Mouse (Mus musculus): Measurements from ENCODE around the gene Spryd3. TPM values are rescaled to one million over a fixed set of nuclear protein-coding genes. Genes with fewer than 3 reads are reported as not detected.

Spryd3 gene
- total RNA-seq, 1 experiment, result 34.8 TPM

DNA sequence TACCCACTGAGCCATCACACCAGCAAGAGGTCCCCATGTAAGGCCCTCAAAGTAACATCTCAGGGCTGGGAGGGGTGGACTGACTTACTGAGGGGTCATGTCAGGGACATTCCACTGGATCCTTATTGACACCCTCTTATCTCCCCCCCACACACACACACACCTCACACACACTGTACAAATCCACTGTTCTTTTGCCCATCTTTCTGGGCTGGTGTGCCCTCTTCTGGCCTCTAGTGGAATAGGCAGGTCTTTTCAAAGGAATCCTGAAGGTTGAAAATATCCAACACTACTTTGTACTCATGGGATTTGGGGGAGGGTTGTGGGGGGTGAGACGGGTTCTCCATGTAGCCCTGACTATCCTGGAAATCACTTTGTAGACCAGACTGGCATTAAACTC lies 10.8 kb upstream of the Spryd3 start:
- TF ChIP-seq ZC3H11A (IDR thresholded peaks at IDR 0.05; ENCODE audit: borderline replicate concordance, low read depth, low read length), result no peak
- TF ChIP-seq ZNF384 (IDR thresholded peaks at IDR 0.05; ENCODE audit: low read depth, low read length), result no peak
- TF ChIP-seq HCFC1 (IDR thresholded peaks at IDR 0.05; ENCODE audit: borderline replicate concordance, insufficient read depth, low read length), result no peak
- TF ChIP-seq MAFK (IDR thresholded peaks at IDR 0.05; ENCODE audit: insufficient read depth, low read depth, low read length), result no peak
- no peak for TF ChIP-seq CHD2 (IDR thresholded peaks at IDR 0.05; ENCODE audit: low read depth, low read length)
- no peak overlapping the region for H3K27ac ChIP-seq (ENCODE audit: insufficient read depth, low read depth, low read length, poor library complexity, severe bottlenecking)
- H3K4me1 ChIP-seq (ENCODE audit: control insufficient read depth in 2 of 2, insufficient read depth in 2 of 2, low read length in 2 of 2, poor library complexity in 1 of 2), result peaks cover 0 to 6% of the 10 kb centered on the region in 2 experiments; a peak in 1 of 4 replicates
- no peaks in the 10 kb centered on the region for H3K9me3 ChIP-seq (ENCODE audit: control insufficient read depth, insufficient read depth, low read depth, low read length)
- peak; percentile 35 for DNase-seq (ENCODE audit: low read depth, low spot score)
- in situ Hi-C loops (cut with MboI; ENCODE audit: low sequenced_read_pairs in 2 of 2, unreplicated experiment in 2 of 2), result no loop called here
- no peaks in the 10 kb centered on the region for H3K36me3 ChIP-seq (ENCODE audit: control insufficient read depth, insufficient read depth, low read length, poor library complexity, severe bottlenecking)
- H3K9ac ChIP-seq (ENCODE audit: insufficient read depth, low read depth, low read length, poor library complexity, severe bottlenecking), result no peak overlapping the region
- no peak overlapping the region for H3K4me3 ChIP-seq (ENCODE audit: insufficient read depth in 1 of 2, low read depth in 1 of 2, low read length in 2 of 2, poor library complexity in 1 of 2, severe bottlenecking in 1 of 2)

DNA sequence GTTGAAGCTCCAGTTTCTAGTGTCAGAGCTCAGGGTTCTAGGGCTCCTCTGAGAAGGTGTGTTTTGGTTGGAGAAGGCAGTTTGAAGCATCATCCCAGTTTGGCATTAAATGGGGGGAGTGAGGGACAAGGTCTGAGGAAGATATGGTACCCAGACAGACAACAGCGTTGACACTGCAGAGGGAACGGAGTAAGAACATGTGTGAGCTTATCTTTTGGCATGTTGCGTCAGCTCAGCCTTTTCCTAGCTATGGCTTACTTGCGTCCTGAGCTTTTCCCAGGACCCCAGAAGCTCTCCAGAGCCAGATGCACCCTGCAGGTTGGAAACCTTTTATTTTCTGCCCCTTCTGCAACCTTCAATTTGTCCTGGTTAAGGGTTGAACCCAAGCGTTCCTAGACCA lies 10.1 kb upstream of the Spryd3 start:
- in situ Hi-C loops (cut with MboI; ENCODE audit: low sequenced_read_pairs in 2 of 2, unreplicated experiment in 2 of 2), result no loop called here
- no peaks in the 10 kb centered on the region for H3K36me3 ChIP-seq (ENCODE audit: control insufficient read depth, insufficient read depth, low read length, poor library complexity, severe bottlenecking)
- no peak overlapping the region for H3K4me3 ChIP-seq (ENCODE audit: insufficient read depth in 1 of 2, low read depth in 1 of 2, low read length in 2 of 2, poor library complexity in 1 of 2, severe bottlenecking in 1 of 2)
- DNase-seq (ENCODE audit: low read depth, low spot score), result no peak
- TF ChIP-seq HCFC1 (IDR thresholded peaks at IDR 0.05; ENCODE audit: borderline replicate concordance, insufficient read depth, low read length) (no peak), ZNF384 (IDR thresholded peaks at IDR 0.05; ENCODE audit: low read depth, low read length) (peak; percentile 20; the same call in 1 of the 2 replicates)
- H3K9me3 ChIP-seq (ENCODE audit: control insufficient read depth, insufficient read depth, low read depth, low read length), result no peaks in the 10 kb centered on the region
- peaks cover 0 to 5% of the 10 kb centered on the region in 2 experiments; a peak in 1 of 4 replicates for H3K4me1 ChIP-seq (ENCODE audit: control insufficient read depth in 2 of 2, insufficient read depth in 2 of 2, low read length in 2 of 2, poor library complexity in 1 of 2)
- no peak overlapping the region for H3K9ac ChIP-seq (ENCODE audit: insufficient read depth, low read depth, low read length, poor library complexity, severe bottlenecking)
- no peak overlapping the region for H3K27ac ChIP-seq (ENCODE audit: insufficient read depth, low read depth, low read length, poor library complexity, severe bottlenecking)

DNA sequence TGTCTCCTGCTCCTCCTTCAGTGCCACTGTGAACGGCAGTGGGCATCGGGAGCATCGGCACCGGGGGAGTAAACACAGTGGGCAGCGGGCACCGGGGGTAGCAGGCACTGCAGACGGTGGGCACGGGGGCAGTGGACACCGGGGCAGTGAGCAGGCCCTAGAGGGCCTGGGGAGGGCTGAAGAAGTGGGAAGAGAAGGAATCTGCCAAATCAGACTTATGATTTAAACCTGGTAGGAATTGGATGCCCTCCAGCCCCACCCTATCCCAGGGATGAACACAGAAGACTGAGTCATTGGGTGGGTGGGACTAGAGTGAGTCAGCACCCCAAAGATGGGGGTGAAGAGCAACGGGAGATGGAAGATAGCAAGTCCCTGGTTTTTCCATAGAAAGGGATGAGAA lies 9.3 kb upstream of the Spryd3 start:
- Histone ChIP-seq H3K4me1 (ENCODE audit: control insufficient read depth in 2 of 2, insufficient read depth in 2 of 2, low read length in 2 of 2, poor library complexity in 1 of 2) (peaks cover 0 to 4% of the 10 kb centered on the region in 2 experiments; a peak in 1 of 4 replicates), H3K9me3 (ENCODE audit: control insufficient read depth, insufficient read depth, low read depth, low read length) (no peaks in the 10 kb centered on the region), H3K4me3 (ENCODE audit: insufficient read depth in 1 of 2, low read depth in 1 of 2, low read length in 2 of 2, poor library complexity in 1 of 2, severe bottlenecking in 1 of 2) (no peak overlapping the region), H3K27ac (ENCODE audit: insufficient read depth, low read depth, low read length, poor library complexity, severe bottlenecking) (no peak overlapping the region), H3K9ac (ENCODE audit: insufficient read depth, low read depth, low read length, poor library complexity, severe bottlenecking) (no peak overlapping the region), H3K36me3 (ENCODE audit: control insufficient read depth, insufficient read depth, low read length, poor library complexity, severe bottlenecking) (no peaks in the 10 kb centered on the region)
- in situ Hi-C loops (cut with MboI; ENCODE audit: low sequenced_read_pairs in 2 of 2, unreplicated experiment in 2 of 2), result no loop called here
- no peak for DNase-seq (ENCODE audit: low read depth, low spot score)
- TF ChIP-seq ZC3H11A (IDR thresholded peaks at IDR 0.05; ENCODE audit: borderline replicate concordance, low read depth, low read length) (no peak), HCFC1 (IDR thresholded peaks at IDR 0.05; ENCODE audit: borderline replicate concordance, insufficient read depth, low read length) (no peak), MAFK (IDR thresholded peaks at IDR 0.05; ENCODE audit: insufficient read depth, low read depth, low read length) (no peak), ZNF384 (IDR thresholded peaks at IDR 0.05; ENCODE audit: low read depth, low read length) (no peak), CHD2 (IDR thresholded peaks at IDR 0.05; ENCODE audit: low read depth, low read length) (no peak)

GRCm38 (mm10) chr15:102144726-102145125 lies 8.7 kb upstream of the Spryd3 start:
- peaks cover 0 to 2% of the 10 kb centered on the region in 2 experiments; a peak in 1 of 4 replicates for H3K4me1 ChIP-seq (ENCODE audit: control insufficient read depth in 2 of 2, insufficient read depth in 2 of 2, low read length in 2 of 2, poor library complexity in 1 of 2)
- H3K9me3 ChIP-seq (ENCODE audit: control insufficient read depth, insufficient read depth, low read depth, low read length), result no peaks in the 10 kb centered on the region
- DNase-seq (ENCODE audit: low read depth, low spot score), result no peak
- peak overlapping the region; percentile 44 to 54; a peak in 3 of 4 replicates for H3K4me3 ChIP-seq (ENCODE audit: insufficient read depth in 1 of 2, low read depth in 1 of 2, low read length in 2 of 2, poor library complexity in 1 of 2, severe bottlenecking in 1 of 2)
- no peaks in the 10 kb centered on the region for H3K36me3 ChIP-seq (ENCODE audit: control insufficient read depth, insufficient read depth, low read length, poor library complexity, severe bottlenecking)
- H3K9ac ChIP-seq (ENCODE audit: insufficient read depth, low read depth, low read length, poor library complexity, severe bottlenecking), result 0 out of 2 replicates have a peak overlapping the region, but pooled peaks have one; percentile 4
- TF ChIP-seq ZC3H11A (IDR thresholded peaks at IDR 0.05; ENCODE audit: borderline replicate concordance, low read depth, low read length) (no peak), HCFC1 (IDR thresholded peaks at IDR 0.05; ENCODE audit: borderline replicate concordance, insufficient read depth, low read length) (no peak)
- in situ Hi-C loops (cut with MboI; ENCODE audit: low sequenced_read_pairs in 2 of 2, unreplicated experiment in 2 of 2), result no loop called here
- no peak overlapping the region for H3K27ac ChIP-seq (ENCODE audit: insufficient read depth, low read depth, low read length, poor library complexity, severe bottlenecking)

- no peak within 1 kb of the TSS for H3K27ac ChIP-seq (ENCODE audit: insufficient read depth, low read depth, low read length, poor library complexity, severe bottlenecking)
- no peaks in the 10 kb centered on the region for H3K9me3 ChIP-seq (ENCODE audit: control insufficient read depth, insufficient read depth, low read depth, low read length)
- 0 out of 2 replicates have a peak within 1 kb of the TSS, but pooled peaks have one; percentile 4 for H3K9ac ChIP-seq (ENCODE audit: insufficient read depth, low read depth, low read length, poor library complexity, severe bottlenecking)
- TF ChIP-seq ZNF384 (IDR thresholded peaks at IDR 0.05; ENCODE audit: low read depth, low read length) (no peak), CHD2 (IDR thresholded peaks at IDR 0.05; ENCODE audit: low read depth, low read length) (no peak), MAFK (IDR thresholded peaks at IDR 0.05; ENCODE audit: insufficient read depth, low read depth, low read length) (no peak), HCFC1 (IDR thresholded peaks at IDR 0.05; ENCODE audit: borderline replicate concordance, insufficient read depth, low read length) (no peak), ZC3H11A (IDR thresholded peaks at IDR 0.05; ENCODE audit: borderline replicate concordance, low read depth, low read length) (no peak)
- no peaks in the 10 kb centered on the region for H3K36me3 ChIP-seq (ENCODE audit: control insufficient read depth, insufficient read depth, low read length, poor library complexity, severe bottlenecking)
- H3K4me3 ChIP-seq (ENCODE audit: insufficient read depth in 1 of 2, low read depth in 1 of 2, low read length in 2 of 2, poor library complexity in 1 of 2, severe bottlenecking in 1 of 2), result peak within 1 kb of the TSS; percentile 44 to 54
- in situ Hi-C loops (cut with MboI; ENCODE audit: low sequenced_read_pairs in 2 of 2, unreplicated experiment in 2 of 2), result no loop called here
- peaks cover 0 to 2% of the 10 kb centered on the region in 2 experiments; a peak in 1 of 4 replicates for H3K4me1 ChIP-seq (ENCODE audit: control insufficient read depth in 2 of 2, insufficient read depth in 2 of 2, low read length in 2 of 2, poor library complexity in 1 of 2)
- DNase-seq (ENCODE audit: low read depth, low spot score), result no peak
Measured at GRCm38 (mm10) chr15:102144274-102144711, 8.3 kb upstream of the Spryd3 start, which contains the start of gene Igfbp6. Gene Igfbp6 (plus strand): TSS chr15:102144362.

Data from ES-E14 (cell line).